ENCODE assay signal across 29 mouse cellular contexts in genomic region chr6:56008711-56009110, GRCm38 (mm10). TPM values are rescaled to one million over a fixed set of nuclear protein-coding genes. Genes with fewer than 3 reads are reported as not detected.
"Had no signal": no experiment of that assay in that cellular context is flagged by ENCODE, and none has a peak within 500 bp of the region (broad histone marks: within the 10 kb centered on the region; RNA-seq: fewer than 3 reads in every experiment).

No protein-coding gene starts in this region.

- H3K9ac ChIP-seq: heart, embryonic 13.5 days; heart, embryonic 15.5 days; hindbrain, embryonic 12.5 days; hindbrain, embryonic 14.5 days; intestine, embryonic 15.5 days; limb, embryonic 12.5 days; liver, embryonic 13.5 days had no signal

- H3K9me3 ChIP-seq: heart, embryonic 13.5 days; heart, embryonic 15.5 days; hindbrain, embryonic 10.5 days; hindbrain, embryonic 12.5 days; intestine, embryonic 15.5 days; limb, embryonic 10.5 days; limb, embryonic 12.5 days; liver, embryonic 13.5 days had no signal

- ATAC-seq: hindbrain, embryonic 16.5 days; inflammation-experienced regulatory T-cells, adult 6 months; intestine, embryonic 15.5 days; intestine, postnatal 0 days had no signal

- H3K27ac ChIP-seq: heart, adult 2 months; heart, embryonic 13.5 days; heart, embryonic 15.5 days; hindbrain, embryonic 10.5 days; hindbrain, embryonic 12.5 days; hindbrain, embryonic 14.5 days; intestine, embryonic 15.5 days; left cerebral cortex, adult 2 months; limb, embryonic 10.5 days; limb, embryonic 12.5 days; liver, embryonic 13.5 days had no signal

- H3K4me1 ChIP-seq: heart, embryonic 13.5 days; heart, embryonic 15.5 days; hindbrain, embryonic 10.5 days; hindbrain, embryonic 12.5 days; intestine, embryonic 15.5 days; limb, embryonic 10.5 days; limb, embryonic 12.5 days; liver, embryonic 13.5 days had no signal

- H3K36me3 ChIP-seq: heart, embryonic 13.5 days; heart, embryonic 15.5 days; hindbrain, embryonic 10.5 days; hindbrain, embryonic 12.5 days; intestine, embryonic 15.5 days; limb, embryonic 10.5 days; limb, embryonic 12.5 days; liver, embryonic 13.5 days had no signal

- DNase-seq: gastrocnemius, postnatal 14 days; gastrocnemius, postnatal 36 days; heart, adult 11 months; heart, adult 2 months; heart, postnatal 14 days; heart, postnatal 36 days; kidney, adult 18-20 months; kidney, adult 8-10 months; kidney, postnatal 10 days; kidney, postnatal 25 days; kidney, postnatal 4 days; liver; liver, embryonic 13.5 days had no signal

- H3K4me2 ChIP-seq: heart, embryonic 11.5 days; heart, embryonic 13.5 days; heart, embryonic 15.5 days; hindbrain, embryonic 12.5 days; hindbrain, embryonic 14.5 days; intestine, embryonic 15.5 days; limb, embryonic 12.5 days; liver, embryonic 11.5 days; liver, embryonic 13.5 days had no signal

- H3K4me3 ChIP-seq: heart, adult 2 months; heart, embryonic 13.5 days; heart, embryonic 15.5 days; hindbrain, embryonic 10.5 days; hindbrain, embryonic 12.5 days; intestine, embryonic 15.5 days; left cerebral cortex, adult 2 months; limb, embryonic 10.5 days; limb, embryonic 12.5 days; liver, embryonic 13.5 days had no signal

- H3K27me3 ChIP-seq: heart, embryonic 13.5 days; heart, embryonic 15.5 days; hindbrain, embryonic 12.5 days; intestine, embryonic 15.5 days; limb, embryonic 12.5 days; liver, embryonic 13.5 days had no signal

RNA-seq across cellular contexts. Expression of gene Ppp1r17, which starts 8.6 kb away (rescaled TPM):
- polyA plus RNA-seq: gonadal fat pad, adult 2 months; inflammation-experienced regulatory T-cells, adult 6 months; kidney, embryonic 14.5 days; limb, embryonic 10.5 days; liver, embryonic 13.5 days had no signal
